Mouse (Mus musculus): ENCODE measurements around the gene Zfp14.

DNA sequence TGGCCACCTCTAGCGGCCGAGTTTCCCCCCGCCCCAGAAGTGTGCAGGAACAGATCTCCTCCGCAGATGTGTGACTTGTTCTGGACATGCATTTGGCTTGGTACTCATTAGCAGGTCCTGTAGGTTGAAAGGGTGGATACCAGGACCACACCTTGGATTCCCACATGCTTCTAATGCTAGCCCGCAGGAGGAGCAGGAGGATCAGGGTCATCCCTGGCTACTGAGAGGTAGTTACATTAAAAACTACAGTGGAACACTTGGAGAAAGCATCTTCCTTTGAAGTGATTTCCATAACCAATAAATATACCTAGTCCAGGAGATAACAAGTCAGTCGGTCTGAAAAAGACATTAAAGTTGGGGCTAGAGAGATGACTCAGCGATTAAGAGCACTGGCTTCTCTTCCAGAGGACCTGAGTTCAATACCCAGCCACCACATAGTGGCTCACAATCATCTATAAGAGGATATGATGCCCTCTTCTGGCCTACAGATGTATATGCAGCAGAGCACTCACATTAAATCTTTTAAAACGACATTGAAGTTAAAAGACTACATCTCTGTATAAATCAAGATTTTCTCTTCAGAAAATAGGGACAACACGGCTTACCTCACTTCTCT, 39.9 kb upstream of the Zfp14 start:
- TF ChIP-seq POLR2A (IDR thresholded peaks at IDR 0.05; ENCODE audit: extremely low read depth, insufficient read depth, low read length) (no peak), CTCF (IDR thresholded peaks at IDR 0.05; ENCODE audit: extremely low read depth, insufficient read depth, low read length) (no peak)
